Mouse (Mus musculus) ES-CJ7 (cell line): ENCODE data around the gene Lix1.

ENCODE experiments used
- DNase-seq: peaks from one replicate; pipeline ENCODE4 v3.0.0; 2011; ENCODE audit warnings: low read depth, low spot score

The Lix1 gene

GRCm38 (mm10) chr17:17412176-17412575, 9.7 kb downstream of the Lix1 start:
- DNase-seq, result no peak

DNA sequence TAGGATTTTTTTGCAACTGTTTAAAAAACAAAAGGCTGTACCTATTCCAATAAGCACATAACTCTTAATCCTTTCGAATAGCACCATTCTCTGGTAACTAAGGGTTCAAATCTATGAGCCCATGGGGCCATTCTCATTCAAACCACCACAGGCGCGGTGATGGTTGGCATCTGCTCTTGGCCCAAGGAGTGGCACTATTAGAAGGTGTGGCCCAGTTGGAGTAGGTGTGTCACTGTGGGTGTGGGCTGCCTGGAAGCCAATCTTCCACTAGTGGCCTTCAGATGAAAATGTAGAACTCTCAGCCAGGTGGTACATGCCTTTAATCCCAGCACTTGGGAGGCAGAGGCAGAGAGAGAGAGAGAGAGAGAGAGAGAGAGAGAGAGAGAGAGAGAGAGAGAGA, 11.7 kb downstream of the Lix1 start:
- DNase-seq, result peak; percentile 76

DNA sequence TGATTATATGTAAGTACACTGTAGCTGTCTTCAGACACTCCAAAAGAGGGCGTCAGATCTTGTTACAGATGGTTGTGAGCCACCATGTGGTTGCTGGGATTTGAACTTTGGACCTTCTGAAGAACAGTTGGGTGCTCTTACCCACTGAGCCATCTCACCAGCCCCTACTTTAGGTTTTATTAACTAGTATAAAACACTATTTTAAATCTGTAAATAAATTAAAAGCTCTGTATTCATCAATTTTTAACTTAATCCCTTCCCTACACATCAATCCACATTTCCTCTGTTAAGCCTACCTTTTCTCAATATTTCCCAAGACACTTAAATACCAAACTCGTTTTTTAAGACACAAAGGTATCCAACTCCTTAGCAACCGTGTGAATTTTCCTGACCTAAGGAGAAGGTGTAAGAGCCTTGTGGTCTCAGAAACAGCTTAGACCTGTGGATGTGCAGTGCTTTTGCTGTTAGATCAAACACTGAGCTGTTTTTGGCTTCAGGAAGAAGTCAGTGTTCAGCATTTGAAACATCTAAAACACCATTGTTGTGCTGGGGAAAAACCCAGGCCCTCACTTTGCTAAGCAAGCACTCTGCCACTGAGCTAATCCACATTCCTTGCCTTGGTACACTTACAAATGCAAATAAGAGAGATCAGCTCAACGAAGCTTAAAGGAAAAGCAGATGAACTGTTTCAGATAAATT, 22.3 kb downstream of the Lix1 start:
- peak; percentile 80 for DNase-seq

DNA sequence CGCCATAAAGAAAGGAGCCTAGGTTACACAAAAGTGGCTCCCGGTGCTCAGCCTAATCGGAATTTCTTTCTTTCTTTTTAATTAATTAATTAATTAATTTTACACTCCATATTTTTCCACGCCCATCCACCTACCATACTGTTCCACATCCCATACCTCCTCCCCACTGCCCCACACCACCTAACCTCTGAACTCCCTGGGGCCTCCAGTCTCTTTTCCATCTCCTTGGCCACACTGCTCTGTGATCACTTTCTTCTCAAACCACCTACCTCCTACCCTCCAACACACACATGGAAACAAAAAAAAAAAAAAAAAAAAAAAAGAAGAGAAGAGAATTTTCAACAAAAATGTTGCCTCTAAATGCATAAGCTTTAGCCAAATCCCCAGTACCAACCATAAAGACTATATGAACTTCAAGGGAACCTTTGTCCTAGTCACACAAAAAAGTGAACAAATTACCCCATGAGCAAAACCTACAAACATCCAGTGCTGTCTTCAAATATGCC, 22.9 kb downstream of the Lix1 start:
- DNase-seq, result no peak

DNA sequence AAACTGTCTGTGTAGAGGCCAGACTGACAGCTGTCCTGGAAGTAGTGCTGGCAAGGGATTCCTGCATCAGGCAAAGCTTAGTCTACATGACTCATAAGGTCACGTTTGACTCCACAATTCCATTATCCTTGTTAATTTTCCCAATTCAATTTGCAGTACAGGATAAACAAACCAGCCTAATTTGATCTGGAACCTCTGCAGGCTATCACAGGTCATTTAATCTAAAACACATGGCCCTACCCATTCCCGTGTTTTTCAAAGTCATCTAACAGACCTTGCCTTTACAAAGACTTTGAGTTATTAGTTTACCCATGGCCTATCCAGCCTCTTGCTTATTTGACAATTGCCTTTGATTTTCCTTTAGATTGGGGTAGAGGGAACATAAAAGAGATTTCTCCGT, 23.4 kb downstream of the Lix1 start:
- no peak for DNase-seq

GRCm38 (mm10) chr17:17428888-17429287, 26.4 kb downstream of the Lix1 start:
- DNase-seq, result no peak

DNA sequence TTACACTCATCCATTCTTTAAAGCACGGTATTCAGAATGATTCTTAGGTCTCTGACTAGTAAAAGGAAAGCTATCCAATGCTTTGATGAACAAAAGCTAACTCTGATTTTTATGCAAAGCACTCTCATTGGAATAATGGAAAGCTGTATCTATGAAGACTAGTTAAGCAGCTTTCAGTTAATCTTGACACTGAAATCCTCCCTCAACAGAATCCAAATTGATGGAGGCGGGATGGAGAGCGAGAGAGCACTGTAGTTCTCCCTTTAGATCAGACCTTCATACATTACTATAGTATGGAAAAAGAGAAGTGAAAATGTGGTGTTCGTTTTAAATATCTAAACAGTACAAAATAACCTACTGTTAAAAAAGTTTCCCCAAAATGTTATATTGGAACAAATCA, 31.2 kb downstream of the Lix1 start:
- DNase-seq, result no peak

- no peak for DNase-seq
Observed at GRCm38 (mm10) chr17:17438576-17439191, 36.2 kb downstream of the Lix1 start.

- DNase-seq, result no peak
Observed at GRCm38 (mm10) chr17:17441876-17442498, 39.5 kb downstream of the Lix1 start.

GRCm38 (mm10) chr17:17444297-17444886, 41.9 kb downstream of the Lix1 start:
- peak; percentile 64 for DNase-seq

DNA sequence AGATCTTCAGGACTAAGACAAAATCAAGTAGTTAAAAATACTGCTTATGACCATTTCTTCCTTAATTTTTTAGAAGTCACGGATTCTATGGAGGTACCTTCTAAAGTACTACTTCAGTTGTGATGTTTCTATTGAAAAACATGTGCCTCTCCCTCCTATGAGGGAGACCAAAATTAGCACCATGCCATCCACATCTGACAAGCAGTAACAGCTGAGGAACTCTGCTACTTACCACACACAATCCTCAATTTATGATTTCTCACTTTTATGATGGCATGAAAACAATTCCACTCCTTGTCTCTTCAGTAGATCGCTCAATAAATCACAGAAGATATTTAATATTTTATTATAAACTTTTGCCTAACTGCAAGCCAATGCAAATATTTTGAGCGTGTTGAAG, 44.2 kb downstream of the Lix1 start:
- no peak for DNase-seq

- DNase-seq, result no peak
Observed at GRCm38 (mm10) chr17:17447821-17448220, 45.3 kb downstream of the Lix1 start.

- peak; percentile 80 for DNase-seq
Observed at GRCm38 (mm10) chr17:17448737-17449440, 46.4 kb downstream of the Lix1 start.

DNA sequence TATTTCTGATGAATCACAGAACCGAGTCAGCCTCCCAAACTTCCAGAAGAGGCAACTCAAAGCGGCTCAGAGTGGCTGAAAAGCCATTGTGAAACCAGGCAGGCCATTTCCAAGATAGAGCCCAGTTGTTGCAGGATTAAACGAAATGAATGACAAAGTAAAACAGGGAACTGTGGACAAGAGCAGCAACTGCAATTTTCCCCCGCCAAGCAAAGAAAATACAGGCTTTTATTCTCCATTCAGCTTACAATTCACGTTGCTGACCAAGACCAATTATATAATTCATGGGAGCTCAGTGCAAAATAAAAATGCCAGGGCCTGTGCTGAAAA, 46.9 kb downstream of the Lix1 start:
- peak; percentile 23 for DNase-seq

DNA sequence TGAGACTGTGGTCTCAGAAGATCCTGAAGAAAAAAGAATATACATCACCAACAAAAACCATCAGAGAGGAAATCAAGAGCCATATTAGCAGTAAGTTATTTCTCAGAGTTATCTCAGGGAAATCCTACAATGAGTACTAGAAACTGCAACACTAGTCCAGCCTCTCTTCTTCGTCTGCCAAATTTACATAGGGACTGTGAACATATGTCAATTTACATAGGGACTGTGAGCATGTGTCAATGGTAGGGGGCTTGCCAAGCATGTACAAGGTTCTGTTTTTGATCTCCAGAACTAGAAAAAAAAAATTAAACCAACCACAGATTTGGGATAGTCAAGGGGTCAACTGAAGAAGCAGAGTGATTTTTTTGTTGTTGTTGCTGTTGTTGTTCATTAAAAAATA, 48.6 kb downstream of the Lix1 start:
- no peak for DNase-seq

DNA sequence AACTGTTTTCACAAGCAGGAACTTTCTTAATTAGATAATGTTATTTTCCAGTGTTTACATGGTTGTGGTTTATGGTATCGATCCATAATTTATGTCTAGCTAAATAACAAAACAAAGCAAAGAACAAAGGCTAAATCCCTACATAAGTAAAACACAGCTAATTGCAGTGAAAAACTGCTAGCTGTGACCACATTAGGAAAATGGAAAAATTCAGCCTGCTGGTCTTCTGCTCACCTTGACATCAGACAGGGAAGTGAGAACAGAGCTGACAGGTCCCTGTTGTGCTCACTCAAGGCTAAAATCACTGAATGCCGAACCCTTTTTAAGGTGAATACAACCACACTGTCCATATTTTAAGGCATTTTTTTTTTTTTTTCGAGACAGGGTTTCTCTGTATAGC, 50.1 kb downstream of the Lix1 start:
- DNase-seq, result no peak

DNA sequence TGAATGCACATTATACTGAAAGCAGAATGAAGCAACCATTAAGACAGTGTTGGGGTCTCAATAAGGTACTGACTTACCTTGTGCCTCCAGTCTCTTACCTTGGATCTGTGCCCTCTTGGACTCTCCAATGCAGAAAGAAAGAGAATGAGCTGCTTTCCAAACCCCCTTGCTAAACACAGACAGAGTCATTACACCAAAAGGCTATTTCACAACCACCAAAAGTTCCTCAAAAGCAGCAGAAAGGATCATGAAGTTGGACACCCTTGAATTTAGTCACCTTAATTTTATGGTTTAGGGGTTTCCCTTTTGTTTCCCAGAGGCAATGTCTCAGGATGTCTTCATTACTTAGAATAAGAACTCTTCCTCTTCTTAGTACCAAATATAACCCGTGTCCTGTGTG, 52.1 kb downstream of the Lix1 start:
- no peak for DNase-seq

GRCm38 (mm10) chr17:17485789-17486188, 83.3 kb downstream of the Lix1 start:
- no peak for DNase-seq

DNA sequence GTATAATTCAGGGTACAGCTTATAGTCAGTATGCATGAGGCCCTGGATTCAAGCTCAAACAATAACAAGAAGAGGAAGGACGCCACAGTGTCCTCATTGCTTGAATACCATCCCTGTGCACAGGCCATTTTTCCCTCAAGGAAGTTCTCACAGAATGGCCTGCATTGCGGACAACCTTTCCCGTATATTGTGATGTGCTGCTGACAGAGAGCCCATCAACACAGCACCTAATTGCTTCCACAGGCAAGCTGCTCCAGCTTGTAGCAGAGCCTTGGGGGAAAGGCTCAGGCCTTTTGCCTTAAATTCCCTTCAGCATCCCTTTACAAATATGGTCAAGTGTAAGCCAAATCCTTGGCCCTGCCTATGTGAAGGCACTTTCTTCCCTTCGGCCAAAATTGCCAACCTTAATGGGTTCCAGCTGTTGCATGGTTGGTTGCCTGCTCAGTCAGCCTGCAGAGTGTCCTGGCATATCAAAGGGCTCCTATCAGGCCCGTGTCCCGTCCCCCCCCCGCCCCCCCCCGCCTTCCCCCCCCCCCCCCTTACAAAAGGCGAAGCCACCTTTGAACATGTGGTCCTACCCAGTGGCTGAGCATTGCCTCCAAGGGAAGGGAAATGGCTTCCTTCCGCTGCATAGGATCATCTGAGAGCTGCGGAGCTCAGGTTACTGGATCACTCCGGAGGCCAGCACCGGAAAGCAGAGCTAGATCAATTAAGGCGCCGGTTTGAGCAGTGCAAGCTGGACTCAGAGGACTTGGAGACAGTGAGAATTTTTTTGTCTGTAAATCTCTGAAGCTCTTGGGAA, 88.5 kb downstream of the Lix1 start:
- DNase-seq, result peak; percentile 67

DNA sequence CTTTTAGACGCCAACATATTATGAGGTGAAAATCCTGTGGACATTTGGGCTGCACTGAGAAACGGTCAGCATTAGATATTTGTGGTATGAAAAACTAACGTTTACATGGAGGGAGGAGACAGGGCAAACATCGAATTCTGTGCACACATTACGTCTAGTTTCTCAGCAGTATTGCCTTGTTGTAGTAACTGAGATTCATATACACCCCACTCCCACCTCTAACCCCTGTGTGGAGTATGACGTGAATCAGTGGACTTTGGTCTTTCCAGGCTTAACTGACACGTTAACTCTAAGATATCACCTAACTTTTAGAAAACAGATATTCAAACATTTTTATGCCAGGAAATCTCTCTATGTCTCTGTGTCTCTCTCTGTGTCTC, 89.1 kb downstream of the Lix1 start:
- DNase-seq, result no peak

GRCm38 (mm10) chr17:17492116-17492515, 89.6 kb downstream of the Lix1 start:
- peak; percentile 49 for DNase-seq
